Mouse (Mus musculus) spleen, postnatal 10 days (tissue): ENCODE results near the gene Serpinb11.

Experiments used
- DNase-seq, 2 experiments: peaks; one replicate each; pipeline ENCODE4 v3.0.0; 2021 to 2022; ENCODE audit warnings: low spot score in 2 of 2

Serpinb11 gene

GRCm38 (mm10) chr1:107360898-107361297 lies at the start of gene Serpinb11:
TSS of gene Serpinb11 (plus strand) at chr1:107361198.
- DNase-seq = no peak

- DNase-seq = no peak
Measured at GRCm38 (mm10) chr1:107345979-107346378, 15.0 kb upstream of the Serpinb11 start.

- no peak for DNase-seq
Measured at GRCm38 (mm10) chr1:107346788-107347187, 14.2 kb upstream of the Serpinb11 start.

GRCm38 (mm10) chr1:107350392-107350791 lies 10.6 kb upstream of the Serpinb11 start:
- no peak for DNase-seq

GRCm38 (mm10) chr1:107351115-107351514 lies 9.9 kb upstream of the Serpinb11 start:
- DNase-seq = no peak

GRCm38 (mm10) chr1:107353046-107353445 lies 8.0 kb upstream of the Serpinb11 start:
- DNase-seq = no peak

- no peak for DNase-seq
Measured at GRCm38 (mm10) chr1:107365973-107366372, 5.0 kb downstream of the Serpinb11 start.

GRCm38 (mm10) chr1:107368944-107369343 lies 7.9 kb downstream of the Serpinb11 start:
- no peak for DNase-seq

GRCm38 (mm10) chr1:107376952-107377351 lies 16.0 kb downstream of the Serpinb11 start:
- DNase-seq = no peak

GRCm38 (mm10) chr1:107378368-107378767 lies 17.4 kb downstream of the Serpinb11 start:
- DNase-seq = no peak

GRCm38 (mm10) chr1:107381491-107381890 lies 20.5 kb downstream of the Serpinb11 start:
- no peak for DNase-seq

GRCm38 (mm10) chr1:107382404-107382803 lies 21.4 kb downstream of the Serpinb11 start:
- no peak for DNase-seq

- no peak for DNase-seq
Measured at GRCm38 (mm10) chr1:107384532-107384931, 23.5 kb downstream of the Serpinb11 start.

- DNase-seq = no peak
Measured at GRCm38 (mm10) chr1:107389753-107390152, 28.8 kb downstream of the Serpinb11 start.

- no peak for DNase-seq
Measured at GRCm38 (mm10) chr1:107397481-107397880, 36.5 kb downstream of the Serpinb11 start.

- no peak for DNase-seq
Measured at GRCm38 (mm10) chr1:107399355-107399754, 38.4 kb downstream of the Serpinb11 start, which contains the start of gene Serpinb7. TSS of gene Serpinb7 (plus strand) at chr1:107399655.

GRCm38 (mm10) chr1:107402082-107402481 lies 41.1 kb downstream of the Serpinb11 start:
- no peak for DNase-seq

- DNase-seq = no peak
Measured at GRCm38 (mm10) chr1:107414650-107415049, 53.7 kb downstream of the Serpinb11 start.

- no peak for DNase-seq
Measured at GRCm38 (mm10) chr1:107422487-107422886, 61.5 kb downstream of the Serpinb11 start.
